Mouse (Mus musculus) gastrocnemius, postnatal 10 days (tissue): ENCODE measurements around the gene Rgs7bp. TPM values are rescaled to one million over a fixed set of nuclear protein-coding genes. Genes with fewer than 3 reads are reported as not detected.
"Not testable (repeated sequence)": the region's sequence is repeated elsewhere in the genome, so short reads cannot be mapped to it uniquely, and the experiment has no call there.

Experiments
- DNase-seq: peaks from one replicate; pipeline ENCODE4 v3.0.0; 2021; ENCODE audit warnings: mixed read lengths
- total RNA-seq, 2 experiments: library from RNA; stranded (reverse); gene quantifications; 2 replicates each; pipeline ENCODE4 v1.2.3; 2021

Gene Rgs7bp
- total RNA-seq, 2 experiments from 2014 or later = 1.5 to 1.6 TPM

DNA sequence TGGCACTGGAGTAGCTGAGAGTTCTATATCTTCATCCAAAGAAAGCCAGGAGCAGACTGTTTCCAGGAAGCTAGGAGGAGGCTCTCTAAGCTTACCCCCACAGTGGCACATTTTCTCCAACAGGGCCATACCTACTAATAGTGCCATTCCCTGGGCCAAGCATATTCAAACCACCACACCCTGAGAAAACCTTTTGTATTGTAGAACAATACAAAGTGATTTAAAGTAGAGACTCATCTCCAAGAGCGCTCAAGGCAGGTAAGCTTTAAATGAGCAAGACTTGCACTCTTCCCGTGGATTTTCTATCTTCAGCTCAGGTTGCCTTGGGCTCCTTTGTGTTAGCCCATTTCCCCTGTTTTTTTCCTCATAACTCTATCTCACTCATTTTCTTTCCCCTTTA lies 118.1 kb downstream of the Rgs7bp start:
- no peak for DNase-seq

DNA sequence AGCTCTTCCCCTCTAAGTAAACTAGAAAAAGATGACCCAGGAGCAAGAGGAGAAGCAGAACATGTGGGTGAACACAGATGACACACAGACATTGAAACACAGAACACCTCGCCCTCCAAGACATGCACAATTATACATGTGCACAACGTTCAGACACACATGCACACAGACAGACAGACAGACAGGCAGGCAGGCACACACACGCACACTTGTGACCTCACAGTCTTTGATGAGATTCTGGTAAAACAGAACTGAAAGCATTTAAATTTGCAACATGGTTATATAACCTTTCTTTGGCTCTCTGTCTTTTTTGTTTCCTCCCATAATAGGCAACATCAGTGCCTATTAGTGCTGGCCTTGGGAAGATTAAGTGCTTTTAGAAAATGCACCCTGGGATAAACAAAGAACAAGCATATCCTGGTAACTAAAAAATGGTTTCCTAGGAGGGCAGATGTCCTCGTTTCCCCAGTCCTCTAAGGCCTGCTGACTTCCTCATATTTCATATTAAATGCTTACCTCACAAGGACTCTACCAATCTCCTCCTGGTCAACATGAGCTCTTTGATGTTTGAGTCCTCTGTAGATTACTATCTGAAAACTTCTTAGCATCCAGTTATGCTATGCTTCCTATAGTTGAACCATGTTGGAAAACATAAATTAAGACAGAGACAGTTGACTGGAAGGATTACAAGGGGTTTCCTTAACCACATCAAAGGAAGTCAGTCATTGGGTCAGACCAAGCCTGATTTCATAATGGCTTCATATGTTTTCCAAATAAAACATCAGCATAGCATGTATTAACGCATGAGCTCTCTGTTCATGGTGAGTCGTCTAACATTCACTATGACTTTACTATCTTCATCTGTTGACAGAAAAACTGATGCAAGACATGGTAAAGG lies 122.8 kb downstream of the Rgs7bp start:
- DNase-seq = no peak

DNA sequence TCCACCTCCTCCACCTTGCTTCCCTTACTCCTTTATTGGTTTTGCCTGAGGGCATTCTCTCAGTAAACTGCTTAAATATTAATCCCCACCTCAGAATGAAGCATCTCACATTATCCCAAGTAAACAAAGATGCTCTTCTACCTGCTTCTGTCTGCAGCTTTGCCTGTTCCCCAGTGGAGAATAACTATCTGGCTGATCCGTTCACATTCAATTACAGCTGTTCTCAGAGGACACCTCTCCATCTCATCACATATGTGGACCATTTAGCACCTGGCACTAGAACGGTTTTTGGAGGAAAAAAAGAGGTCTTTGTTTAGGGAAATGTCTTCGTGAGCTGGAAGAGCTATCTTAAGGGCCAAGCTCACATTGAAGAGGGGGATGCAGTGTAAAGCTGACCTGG lies 123.9 kb downstream of the Rgs7bp start:
- no peak for DNase-seq

DNA sequence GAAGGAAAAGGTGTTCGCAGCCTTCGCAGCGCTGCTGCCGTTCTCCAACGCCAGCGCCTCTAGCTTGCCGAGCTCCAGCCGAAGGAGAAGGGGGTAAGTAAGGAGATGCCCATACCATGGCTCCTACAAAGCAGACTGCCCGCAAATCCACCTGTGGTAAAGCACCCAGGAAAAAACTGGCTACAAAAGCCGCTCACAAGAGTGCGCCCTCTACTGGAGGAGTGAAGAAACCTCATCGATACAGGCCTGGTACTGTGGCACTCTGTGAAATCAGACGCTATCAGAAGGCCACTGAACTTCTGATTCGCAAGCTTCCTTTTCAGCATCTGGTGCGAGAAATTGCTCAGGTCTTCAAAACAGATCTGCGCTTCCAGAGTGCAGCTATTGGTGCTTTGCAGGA lies 136.1 kb downstream of the Rgs7bp start:
- no peak for DNase-seq

DNA sequence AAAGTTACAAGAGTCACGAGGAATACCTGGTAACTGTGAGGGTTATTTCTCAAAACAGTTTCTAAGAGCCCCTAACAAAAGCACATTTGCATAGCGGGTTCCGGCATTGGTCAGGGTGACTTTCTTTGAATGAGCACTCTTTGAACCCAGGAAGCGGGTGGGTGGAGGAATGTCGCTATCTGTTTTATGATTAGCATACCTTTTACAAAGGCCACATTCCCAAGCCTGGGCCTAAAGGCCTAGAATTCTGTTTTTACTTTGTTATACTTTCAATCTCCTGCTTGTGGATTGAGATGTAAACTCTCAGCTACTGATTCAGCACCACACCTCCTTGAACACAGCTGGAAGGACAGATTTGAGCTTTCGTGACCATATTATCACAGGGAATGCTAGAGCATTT lies 138.0 kb downstream of the Rgs7bp start:
- DNase-seq = not testable (repeated sequence)

DNA sequence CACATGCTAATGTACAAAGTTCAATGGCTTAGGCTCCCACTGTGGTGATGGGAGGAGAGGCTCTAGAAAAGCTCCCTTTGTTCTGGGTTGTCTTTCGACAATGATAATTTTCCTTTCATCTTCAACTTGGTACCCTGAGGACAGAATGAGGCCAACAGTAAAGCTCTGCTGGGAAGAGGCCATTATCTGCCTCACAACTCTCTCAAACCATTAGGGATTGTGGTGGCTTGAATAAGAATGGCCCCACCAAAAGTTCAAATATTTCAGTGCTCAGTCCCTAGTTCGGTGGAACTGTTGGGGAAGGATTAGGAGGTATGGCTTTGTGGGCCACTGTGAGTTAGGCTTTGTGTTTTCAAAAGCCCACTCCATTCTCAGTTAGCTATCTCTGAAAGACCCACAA lies 138.6 kb downstream of the Rgs7bp start:
- no peak for DNase-seq

DNA sequence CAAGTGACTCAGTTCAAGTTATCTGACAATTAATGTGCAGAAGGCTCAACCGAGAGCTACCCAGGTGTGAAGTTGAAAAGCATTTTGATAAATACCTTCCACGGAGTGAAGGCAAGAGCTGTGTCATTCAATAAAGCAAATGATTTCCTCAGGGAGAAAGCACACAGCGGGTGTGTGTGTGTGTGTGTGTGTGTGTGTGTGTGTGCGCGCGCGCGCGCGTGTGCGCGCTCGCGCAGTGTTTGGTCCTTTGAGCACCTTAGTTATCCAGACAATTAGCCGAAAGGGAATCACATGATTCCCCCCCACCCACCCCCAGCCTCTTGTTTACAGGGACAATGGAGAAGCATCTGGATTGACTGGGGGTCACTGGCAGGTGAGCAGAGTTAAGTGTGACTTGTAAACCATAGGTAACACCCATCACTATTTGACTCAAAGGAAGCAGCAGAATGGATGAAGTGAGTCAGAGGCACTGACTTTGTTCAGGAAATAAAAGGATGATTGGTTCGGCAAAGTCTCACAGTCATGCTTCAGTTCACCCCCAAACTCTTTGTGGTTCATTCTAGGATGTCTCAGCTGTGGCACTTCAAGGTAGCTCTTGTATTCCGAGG lies 140.3 kb downstream of the Rgs7bp start:
- DNase-seq = no peak

DNA sequence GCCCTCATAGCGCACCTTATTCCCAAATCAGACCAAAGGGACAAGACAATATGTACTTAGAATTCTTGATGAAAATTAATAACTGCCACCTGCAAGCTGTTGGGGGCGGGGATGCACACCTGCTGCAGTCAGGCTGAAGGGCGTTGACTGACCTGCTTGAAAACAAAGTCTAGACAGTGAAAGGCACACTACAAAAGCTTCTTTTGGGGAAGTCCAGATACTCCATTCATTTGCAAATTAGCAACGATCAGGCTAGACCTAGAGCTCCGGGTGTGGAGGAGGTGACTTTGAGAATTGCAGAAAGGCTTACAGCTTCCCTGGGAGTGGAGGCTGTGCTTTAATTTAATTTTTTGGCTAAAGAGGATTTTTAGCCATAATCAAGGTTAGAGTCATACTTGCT lies 143.1 kb downstream of the Rgs7bp start:
- not testable (repeated sequence) for DNase-seq

DNA sequence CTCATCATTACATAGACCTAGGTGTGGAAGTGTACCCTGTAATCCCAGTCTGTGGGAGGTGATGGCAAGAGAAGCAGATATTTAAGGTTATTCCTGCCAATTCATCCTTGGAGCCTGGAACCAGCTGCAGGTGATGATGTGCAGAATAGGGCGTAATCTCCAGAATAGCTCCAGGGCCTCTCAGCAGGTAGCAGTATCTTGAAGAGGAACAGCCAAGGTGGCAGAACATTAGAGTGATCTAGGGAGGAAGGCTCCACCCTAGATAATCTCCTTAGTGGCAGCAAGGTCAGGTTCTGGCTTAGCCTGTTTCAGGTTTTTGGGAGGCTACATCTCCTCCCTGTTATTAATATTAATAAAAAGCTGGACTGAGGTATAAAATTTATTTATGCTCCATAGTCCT lies 143.7 kb downstream of the Rgs7bp start:
- DNase-seq = not testable (repeated sequence)

DNA sequence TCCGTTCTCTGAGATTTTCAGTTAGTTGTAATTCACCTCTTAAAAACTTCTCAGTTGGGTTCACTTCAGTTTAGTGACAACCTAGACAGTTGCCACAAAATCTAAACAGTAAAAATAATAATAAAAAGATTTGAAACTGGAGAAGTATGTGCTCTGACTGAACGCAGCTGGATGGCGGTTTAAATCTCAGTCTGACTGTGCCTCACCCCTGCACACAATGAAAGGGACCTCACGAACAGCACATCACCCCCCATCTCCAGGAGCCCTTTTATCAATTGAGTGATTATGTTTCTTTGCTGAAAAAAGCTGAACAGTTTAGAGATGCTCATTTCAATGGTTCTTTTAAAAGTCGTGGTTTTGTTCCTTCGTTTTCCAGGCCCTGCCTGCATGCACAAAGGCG lies 146.0 kb downstream of the Rgs7bp start:
- DNase-seq = no peak

Other genes with a start within 250 kb of the Rgs7bp start
- 10 to 100 TPM; 13.5 to 18.6 TPM for gene Cwc27, start 237.8 kb downstream of the Rgs7bp start, total RNA-seq
- gene Shisal2b, start 191.0 kb downstream of the Rgs7bp start, total RNA-seq = not detected
- not detected for gene 4933425L06Rik, start 27.2 kb upstream of the Rgs7bp start, total RNA-seq
- 1 to 10 TPM in 1 of 2 experiments, under 1 TPM in 1; 0.63 to 1.1 TPM for gene Rnf180, start 239.9 kb upstream of the Rgs7bp start, total RNA-seq